Mouse (Mus musculus) heart, postnatal 0 days (tissue): ENCODE measurements around the gene Tmem30a.

Experiments
- CTCF ChIP-seq: IDR thresholded peaks from 2 replicates; pipeline ENCODE4 v1.5.1; 2016; ENCODE audit warnings: antibody characterized with exemption, control low read depth, low read depth
- EP300 ChIP-seq: IDR thresholded peaks from 2 replicates; pipeline ENCODE4 v1.6.1; 2016; ENCODE audit warnings: antibody characterized with exemption, low read depth

- TF ChIP-seq CTCF (peak; percentile 66), EP300 (no peak)
Measured at GRCm38 (mm10) chr9:79721056-79721455, 72.3 kb downstream of the Tmem30a start.
